Mouse (Mus musculus) G1E (cell line): ENCODE measurements around the gene Col11a2.

Source experiments
- CTCF ChIP-seq: IDR thresholded peaks from 2 replicates; pipeline ENCODE4 v1.5.1; 2012; ENCODE audit warnings: low read depth, low read length, inconsistent platforms, mixed read lengths
- GATA1 ChIP-seq: IDR thresholded peaks from 2 replicates; pipeline ENCODE4 v1.6.1; 2012; ENCODE audit warnings: borderline replicate concordance, low read length, inconsistent platforms, mixed read lengths
- TAL1 ChIP-seq: conservative IDR thresholded peaks from 2 replicates; pipeline ENCODE4 v1.6.1; 2012; ENCODE audit warnings: low read depth, low read length, inconsistent platforms, mixed read lengths

DNA sequence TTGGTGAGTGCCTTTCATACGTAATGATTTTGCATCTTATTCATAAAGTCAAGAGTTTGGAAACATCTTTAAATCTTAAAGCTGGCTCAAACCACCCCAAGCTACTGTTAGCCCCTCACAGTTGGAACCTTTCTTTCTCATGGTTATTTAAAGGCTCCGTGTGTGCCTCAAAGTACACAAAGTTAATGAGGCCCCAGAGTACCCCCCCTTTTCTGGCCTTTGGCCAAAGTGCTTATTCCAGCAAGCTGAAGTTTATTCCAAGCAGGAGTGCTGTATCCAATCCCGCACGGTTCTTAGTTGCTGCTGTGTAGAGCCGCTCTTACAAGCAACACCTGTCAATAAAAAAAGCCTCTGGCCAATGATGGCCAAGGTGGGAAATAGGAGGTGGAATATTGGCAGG is 60.3 kb downstream of the Col11a2 start:
- no peak for TF ChIP-seq CTCF
- TF ChIP-seq GATA1 = no peak
- TF ChIP-seq TAL1 = no peak
